Mouse (Mus musculus) lung, embryonic 16.5 days (tissue): Measurements from ENCODE around the gene Batf3. TPM values are rescaled to one million over a fixed set of nuclear protein-coding genes. Genes with fewer than 3 reads are reported as not detected.

Experiments
- ATAC-seq: fragments of 200-750 bp; cut with Nextera tagmentation; 2 replicates; pipeline ENCODE4 v1.8.0; 2017; ENCODE audit warnings: low read depth, mild to moderate bottlenecking, moderate library complexity
- H3K27ac ChIP-seq: fragments of 300-500 bp; sonication (generic); 2 replicates; pipeline ENCODE4 v1.5.1; 2014; ENCODE audit warnings: mild to moderate bottlenecking, control low read depth, low read length
- H3K27me3 ChIP-seq: fragments of 300-500 bp; sonication (generic); 2 replicates; pipeline ENCODE4 v1.6.1; 2014; ENCODE audit warnings: low read depth, low read length, mixed read lengths; ENCODE audit not compliant: control insufficient read depth, insufficient read depth
- H3K36me3 ChIP-seq: fragments of 300-500 bp; sonication (generic); 2 replicates; pipeline ENCODE4 v1.6.1; 2014; ENCODE audit warnings: low read length; ENCODE audit not compliant: control insufficient read depth, insufficient read depth
- H3K4me1 ChIP-seq: fragments of 300-500 bp; sonication (generic); replicated peaks from 2 replicates; pipeline ENCODE4 v1.6.1; 2014; ENCODE audit warnings: low read length, mixed read lengths; ENCODE audit not compliant: control insufficient read depth, insufficient read depth
- H3K4me2 ChIP-seq: fragments of 300-500 bp; sonication (generic); 2 replicates; pipeline ENCODE4 v1.6.1; 2014; ENCODE audit warnings: low read depth, low read length, control low read depth
- H3K4me3 ChIP-seq: fragments of 300-500 bp; sonication (generic); 2 replicates; pipeline ENCODE4 v1.5.1; 2014; ENCODE audit warnings: mild to moderate bottlenecking, low read length, control low read depth
- H3K9ac ChIP-seq: fragments of 300-500 bp; sonication (generic); 2 replicates; pipeline ENCODE4 v1.6.1; 2014; ENCODE audit warnings: low read length, control low read depth
- H3K9me3 ChIP-seq: fragments of 300-500 bp; sonication (generic); 2 replicates; pipeline ENCODE4 v1.6.1; 2016; ENCODE audit warnings: low read length; ENCODE audit not compliant: control insufficient read depth
- WGBS: fragments of 180-500 bp; shearing (Covaris S2); extraction: QIAGEN DNeasy Blood & Tissue Kit; methylation state at CpG from one replicate; pipeline ENCODE4 v1.1.7; 2014; 5-methylcytosine and 5-hydroxymethylcytosine counted together
- polyA plus RNA-seq: library from polyadenylated mRNA; unstranded; fragments of >200 nt; fragmentation: Nextera tagmentation; extraction: Ambion mirVana; gene quantifications from 2 replicates; pipeline ENCODE4 v1.2.1, GENCODE M21; 2015

The Batf3 gene
- polyA plus RNA-seq, 1 experiment from 2014 or later, result 6.4 TPM

DNA sequence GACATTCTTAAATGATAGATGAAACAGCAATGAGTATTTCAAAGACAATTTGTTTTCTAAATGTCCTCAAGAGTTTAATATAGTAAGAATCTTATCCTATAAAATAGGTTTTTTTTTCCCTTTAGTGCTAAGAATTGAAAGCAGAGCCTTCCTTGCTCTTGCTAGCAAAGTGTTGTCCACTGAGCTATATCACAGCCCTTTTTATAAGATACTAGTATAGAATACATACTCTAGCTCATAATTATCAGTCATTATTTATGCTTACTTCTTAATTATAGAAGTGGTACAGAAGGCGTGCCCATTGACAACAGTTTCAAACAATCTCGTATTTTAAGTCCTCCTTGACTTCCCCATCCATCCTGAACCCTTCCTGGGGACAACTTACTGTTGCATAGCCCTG, 33.1 kb upstream of the Batf3 start:
- Histone ChIP-seq H3K4me3 (no peak overlapping the region), H3K4me2 (no peak overlapping the region), H3K9ac (no peak overlapping the region), H3K27me3 (no peaks in the 10 kb centered on the region; the same call in 1 of the 2 replicates), H3K36me3 (peaks cover 18% of the 10 kb centered on the region), H3K4me1 (peaks cover 13% of the 10 kb centered on the region), H3K27ac (no peak overlapping the region), H3K9me3 (no peaks in the 10 kb centered on the region)
- WGBS, result 86% methylated on average over 2 of the region's 2 CpGs
- no peak for ATAC-seq

DNA sequence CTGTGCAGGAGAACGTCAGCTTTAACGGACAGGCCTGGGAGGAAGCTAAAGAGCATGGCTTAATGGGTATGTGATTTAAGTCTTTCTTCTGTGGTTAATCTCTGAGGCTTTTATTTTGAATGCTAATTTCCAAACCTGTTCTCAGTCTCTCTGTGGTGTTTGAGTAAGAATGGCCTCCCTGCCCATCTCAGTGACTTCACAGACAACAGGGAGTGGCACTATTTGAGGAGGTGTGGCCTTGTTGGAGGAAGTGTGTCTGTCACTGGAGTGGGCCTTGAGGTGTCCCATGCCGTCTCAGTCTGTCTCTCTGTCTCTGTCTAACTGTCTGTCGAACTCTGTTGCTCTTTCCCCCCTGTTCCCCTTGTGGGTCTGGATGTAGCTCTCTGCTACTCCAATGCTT, 32.5 kb upstream of the Batf3 start:
- WGBS, result 78% methylated on average over 4 of the region's 4 CpGs
- Histone ChIP-seq H3K4me1 (peaks cover 13% of the 10 kb centered on the region), H3K4me3 (no peak overlapping the region), H3K27ac (no peak overlapping the region), H3K27me3 (no peaks in the 10 kb centered on the region; the same call in 1 of the 2 replicates), H3K4me2 (no peak overlapping the region), H3K36me3 (peaks cover 22% of the 10 kb centered on the region), H3K9me3 (no peaks in the 10 kb centered on the region), H3K9ac (no peak overlapping the region)
- ATAC-seq, result no peak

DNA sequence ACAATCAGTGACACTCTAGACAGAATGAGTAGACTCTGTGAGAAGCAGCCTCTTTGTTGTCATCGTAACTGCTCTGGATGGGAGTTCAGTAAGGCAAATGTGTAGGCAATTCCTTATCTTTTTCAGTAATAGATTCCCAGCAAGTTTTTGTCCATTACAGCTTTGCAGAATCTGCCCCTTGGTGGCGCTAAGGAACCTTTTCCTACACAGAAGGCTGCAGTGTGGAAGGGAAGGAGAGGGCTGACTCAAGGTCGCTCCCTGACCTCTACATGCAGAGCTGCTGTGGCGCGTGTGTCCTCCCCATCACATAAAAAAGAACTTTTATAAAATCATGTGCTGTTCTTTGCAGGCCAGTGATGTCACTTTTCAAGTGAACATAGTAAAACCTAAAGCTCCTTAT, 29.3 kb upstream of the Batf3 start:
- Histone ChIP-seq H3K4me1 (peaks cover 7% of the 10 kb centered on the region), H3K36me3 (peaks cover 45% of the 10 kb centered on the region), H3K4me3 (no peak overlapping the region), H3K9me3 (no peaks in the 10 kb centered on the region), H3K27me3 (no peaks in the 10 kb centered on the region), H3K9ac (no peak overlapping the region), H3K27ac (no peak overlapping the region), H3K4me2 (no peak overlapping the region)
- 70% methylated on average over 5 of the region's 5 CpGs for WGBS
- no peak for ATAC-seq

DNA sequence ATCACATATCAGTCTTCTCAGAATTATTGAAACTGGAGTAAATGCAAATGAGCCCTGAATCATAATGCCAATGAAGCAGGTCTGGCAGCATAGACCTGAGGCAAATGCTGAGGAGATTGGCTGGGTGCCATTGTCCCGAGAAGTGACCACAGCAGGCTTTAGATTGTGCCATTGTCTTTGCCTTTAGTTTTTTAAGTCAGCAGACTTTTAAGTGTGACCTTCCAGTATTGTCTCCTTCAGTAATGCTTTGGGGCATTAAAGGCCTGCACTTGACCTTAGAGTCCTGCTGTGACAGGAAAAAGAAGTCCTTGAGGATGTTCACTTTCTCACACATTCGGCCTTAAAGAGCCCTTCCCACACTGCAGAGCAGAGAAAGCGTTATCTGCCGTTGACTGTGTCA, 27.4 kb upstream of the Batf3 start:
- Histone ChIP-seq H3K27me3 (no peaks in the 10 kb centered on the region), H3K9me3 (no peaks in the 10 kb centered on the region), H3K9ac (no peak overlapping the region), H3K4me3 (no peak overlapping the region), H3K36me3 (peaks cover 45% of the 10 kb centered on the region), H3K4me1 (no peaks in the 10 kb centered on the region), H3K27ac (no peak overlapping the region), H3K4me2 (no peak overlapping the region)
- WGBS, result 85% methylated on average over 4 of the region's 4 CpGs
- ATAC-seq, result no peak

DNA sequence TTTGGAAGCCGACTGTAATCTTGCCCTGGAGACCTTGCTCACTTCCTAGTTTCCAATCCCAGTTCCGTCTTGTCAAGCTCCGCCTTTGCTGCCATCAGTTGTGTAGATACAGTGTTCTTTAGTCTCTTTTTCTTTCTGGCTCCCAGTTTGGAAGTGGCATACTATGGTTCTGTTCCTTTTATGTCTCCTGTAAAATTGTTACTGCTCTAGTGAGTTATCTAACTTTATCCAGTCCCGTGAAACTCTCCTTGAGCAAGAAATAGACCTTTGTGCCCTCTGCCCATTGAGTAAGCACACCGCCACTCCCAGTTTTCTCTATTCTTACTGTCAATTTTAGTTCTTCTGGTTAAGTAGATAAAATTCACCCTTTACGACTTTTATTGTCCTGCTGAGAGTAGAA, 26.0 kb upstream of the Batf3 start:
- Histone ChIP-seq H3K4me1 (no peaks in the 10 kb centered on the region), H3K4me2 (no peak overlapping the region), H3K4me3 (no peak overlapping the region), H3K36me3 (peaks cover 40% of the 10 kb centered on the region), H3K9ac (no peak overlapping the region), H3K9me3 (no peaks in the 10 kb centered on the region), H3K27ac (no peak overlapping the region), H3K27me3 (no peaks in the 10 kb centered on the region)
- WGBS, result 81% methylated on average over 6 of the region's 6 CpGs
- ATAC-seq, result no peak

GRCm38 (mm10) chr1:191072329-191072913, 25.2 kb upstream of the Batf3 start:
- Histone ChIP-seq H3K36me3 (peaks cover 43% of the 10 kb centered on the region), H3K4me2 (no peak overlapping the region), H3K27me3 (no peaks in the 10 kb centered on the region), H3K9me3 (no peaks in the 10 kb centered on the region), H3K27ac (peak overlapping the region; percentile 38; the same call in 1 of the 2 replicates), H3K4me3 (no peak overlapping the region), H3K4me1 (no peaks in the 10 kb centered on the region), H3K9ac (no peak overlapping the region)
- 88% methylated on average over 16 of the region's 16 CpGs for WGBS
- peak; percentile 15; the same call in 1 of the 2 replicates for ATAC-seq

DNA sequence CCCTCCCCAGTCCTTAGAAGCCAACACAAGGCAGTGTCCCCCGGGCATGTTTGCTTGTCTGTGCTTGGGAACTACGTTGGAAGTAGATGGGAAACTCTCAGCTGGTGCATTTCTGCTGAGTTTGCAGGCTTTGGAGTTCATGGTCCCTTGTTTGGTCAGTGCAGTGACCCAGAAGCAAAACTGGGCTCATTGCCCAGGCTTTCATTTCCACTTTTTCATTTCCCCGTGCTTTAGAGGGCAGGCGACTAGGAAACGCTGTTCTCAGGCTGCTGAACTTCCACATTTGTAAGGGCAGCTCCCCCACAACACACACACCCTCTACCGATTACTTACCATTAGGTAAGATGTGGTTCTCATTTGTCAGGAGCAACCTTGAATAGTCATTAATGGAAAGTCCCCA, 24.6 kb upstream of the Batf3 start:
- peak; percentile 49; the same call in 1 of the 2 replicates for ATAC-seq
- 47% methylated on average over 6 of the region's 6 CpGs for WGBS
- no peaks in the 10 kb centered on the region for H3K27me3 ChIP-seq
- peaks cover 45% of the 10 kb centered on the region for H3K36me3 ChIP-seq
- no peak overlapping the region for H3K4me3 ChIP-seq
- H3K4me2 ChIP-seq, result no peak overlapping the region
- H3K4me1 ChIP-seq, result no peaks in the 10 kb centered on the region
- H3K27ac ChIP-seq, result peak overlapping the region; percentile 38; the same call in 1 of the 2 replicates
- no peaks in the 10 kb centered on the region for H3K9me3 ChIP-seq
- no peak overlapping the region for H3K9ac ChIP-seq

DNA sequence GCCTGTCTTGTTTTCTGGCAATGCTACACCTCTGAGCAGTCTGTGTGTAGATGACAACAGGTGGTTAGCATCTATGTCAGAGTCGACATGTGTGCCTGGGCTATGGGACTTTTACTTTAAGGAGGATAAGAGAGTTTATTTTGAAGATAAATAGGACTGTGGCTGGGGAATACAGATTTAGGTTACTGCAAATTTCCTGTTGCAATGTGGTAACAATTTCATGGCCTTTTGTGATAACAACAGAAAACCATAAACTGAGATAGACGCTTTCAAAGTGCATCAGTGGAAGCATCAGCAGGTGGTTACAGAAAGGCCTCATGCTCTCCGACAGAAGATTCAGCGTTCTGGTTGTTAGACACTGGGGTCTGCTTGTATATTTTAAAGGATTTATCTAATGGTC, 24.2 kb upstream of the Batf3 start:
- 72% methylated on average over 4 of the region's 4 CpGs for WGBS

DNA sequence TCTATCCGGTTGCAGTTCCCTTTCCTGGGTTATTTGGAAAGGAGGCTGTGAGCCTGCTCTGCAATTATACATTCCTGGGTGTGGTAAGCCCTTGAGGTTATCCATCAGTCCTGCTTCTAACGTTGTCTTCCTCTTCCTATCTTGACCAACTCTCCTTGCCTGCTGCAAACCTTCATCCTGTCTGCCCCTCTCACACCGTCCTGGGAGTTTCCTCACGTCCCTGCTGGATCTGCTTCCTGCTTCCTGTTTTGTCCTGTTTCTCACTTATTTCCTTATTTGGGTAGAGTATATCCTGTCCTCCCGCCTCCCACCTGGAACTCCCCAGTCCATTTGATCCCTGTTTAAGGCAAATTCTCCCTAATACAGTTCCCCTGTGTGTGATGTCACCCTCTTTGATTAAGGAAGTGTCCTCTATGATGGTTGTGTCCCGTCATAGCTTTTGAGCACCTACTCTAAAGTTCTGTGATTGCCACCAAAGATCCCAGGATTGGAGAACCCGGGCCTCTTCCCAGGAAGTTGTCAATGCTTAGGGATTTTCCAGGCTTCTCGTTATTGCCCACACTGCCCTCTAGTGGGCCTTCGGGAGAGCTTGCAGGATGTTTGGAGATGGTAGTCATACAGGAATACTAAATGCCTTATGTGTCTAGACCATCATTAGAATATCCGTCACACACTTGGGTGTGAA, 22.3 kb upstream of the Batf3 start:
- Histone ChIP-seq H3K9ac (no peak overlapping the region), H3K36me3 (peaks cover 39% of the 10 kb centered on the region), H3K4me1 (no peaks in the 10 kb centered on the region)

More for the DNA sequence above, 24.2 kb upstream of the Batf3 start:
- Histone ChIP-seq H3K4me2 (no peak overlapping the region), H3K27me3 (no peaks in the 10 kb centered on the region), H3K36me3 (peaks cover 46% of the 10 kb centered on the region), H3K9ac (no peak overlapping the region), H3K9me3 (no peaks in the 10 kb centered on the region), H3K4me3 (no peak overlapping the region), H3K27ac (no peak overlapping the region), H3K4me1 (no peaks in the 10 kb centered on the region)
- ATAC-seq, result no peak

More for the DNA sequence above, 22.3 kb upstream of the Batf3 start:
- 44% methylated on average over 10 of the region's 10 CpGs for WGBS
- Histone ChIP-seq H3K4me3 (no peak overlapping the region), H3K4me2 (no peak overlapping the region), H3K9me3 (no peaks in the 10 kb centered on the region), H3K27me3 (no peaks in the 10 kb centered on the region), H3K27ac (no peak overlapping the region)
- ATAC-seq, result peak; percentile 47; the same call in 1 of the 2 replicates
